Mouse (Mus musculus) thymus, postnatal 25 days (tissue): ENCODE data around the gene Cep44.
A peak's percentile ranks its signal among the peaks of the same experiment; 100 is the strongest.

Source experiments
- DNase-seq: peaks from one replicate; pipeline ENCODE4 v3.0.0; 2022

Gene Cep44

DNA sequence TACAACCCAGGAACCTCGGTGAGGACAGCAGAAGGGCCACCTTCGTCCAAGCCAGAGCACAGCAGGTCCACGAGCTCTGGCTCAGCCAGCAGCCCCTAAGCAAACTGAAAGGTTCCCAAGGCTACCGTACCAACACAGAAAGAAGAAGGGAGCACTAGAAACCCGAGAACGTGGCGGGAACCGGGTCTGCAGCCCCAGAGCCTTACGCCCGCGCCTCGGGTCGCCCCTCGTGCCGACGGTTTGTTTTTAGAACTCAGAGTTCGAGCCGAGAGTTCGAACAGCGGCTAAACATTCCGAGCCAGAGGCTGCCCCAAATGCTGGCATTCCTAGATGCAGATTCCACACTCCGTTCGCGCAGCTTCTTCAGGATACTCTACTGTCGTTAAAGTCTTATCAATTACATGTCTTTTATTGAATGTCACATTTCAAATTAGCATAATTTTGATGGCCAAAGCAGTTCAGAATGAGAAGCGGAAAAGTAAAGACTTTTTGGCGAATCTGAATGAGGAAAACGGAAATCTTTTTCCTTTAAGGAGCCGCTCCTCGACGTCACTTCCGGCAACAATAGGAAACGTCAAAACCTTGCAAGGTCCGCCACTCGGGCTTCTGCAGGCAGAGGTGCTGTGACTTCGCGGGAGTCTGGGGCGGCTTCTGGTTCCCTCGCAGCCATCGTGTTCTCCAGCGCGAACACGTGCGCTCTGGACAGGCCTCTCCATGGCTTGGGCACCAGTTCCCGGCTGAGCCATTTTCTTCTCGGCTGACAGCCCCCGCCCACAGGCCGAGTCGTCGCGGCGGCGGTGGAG is at the start of gene Cep44, which contains the start of gene Fbxo8:
Gene Cep44, minus strand, starts transcription at position 490 of the 803 bp plus-strand sequence.
Gene Fbxo8, plus strand, starts transcription at position 533 of the 803 bp plus-strand sequence.
- DNase-seq: peak; percentile 82

DNA sequence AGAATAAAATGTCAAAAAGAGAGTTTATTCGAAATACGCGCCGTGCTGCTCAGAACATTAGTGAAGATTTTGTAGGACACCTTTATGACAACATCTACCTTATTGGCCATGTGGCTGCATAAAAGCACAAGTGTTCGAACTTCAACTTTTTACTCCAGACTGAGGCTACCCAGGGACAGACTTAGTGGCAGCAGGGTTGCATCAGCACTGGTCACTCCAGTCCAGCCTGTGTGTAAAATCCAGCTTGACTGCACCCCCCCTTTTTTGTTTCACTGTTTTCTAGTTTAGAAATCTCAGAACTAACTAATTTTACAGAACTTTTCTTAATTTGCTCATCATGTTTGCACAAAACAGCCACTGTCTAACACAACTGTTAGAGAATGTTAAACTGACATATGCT is 40.7 kb upstream of the Cep44 start:
- DNase-seq: no peak

DNA sequence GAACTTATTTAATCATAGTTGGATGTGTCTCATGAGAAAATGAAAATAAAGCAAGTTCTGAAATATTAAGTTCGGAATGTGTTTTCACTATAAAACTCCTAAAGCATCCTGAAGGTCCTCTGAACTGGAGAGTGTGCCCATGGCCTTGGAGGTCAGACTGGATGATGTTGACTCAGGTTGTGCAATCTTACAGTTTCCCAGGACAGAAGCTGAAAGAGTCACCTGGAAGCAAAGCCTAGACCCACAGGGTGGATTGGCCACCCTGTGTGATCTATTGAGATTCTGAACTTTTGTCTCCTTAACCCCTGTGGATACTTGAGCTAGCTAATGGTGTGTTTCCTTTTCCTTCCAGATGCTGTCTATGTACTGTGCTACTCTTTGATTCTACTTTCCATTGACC is 40.2 kb upstream of the Cep44 start:
- no peak for DNase-seq

DNA sequence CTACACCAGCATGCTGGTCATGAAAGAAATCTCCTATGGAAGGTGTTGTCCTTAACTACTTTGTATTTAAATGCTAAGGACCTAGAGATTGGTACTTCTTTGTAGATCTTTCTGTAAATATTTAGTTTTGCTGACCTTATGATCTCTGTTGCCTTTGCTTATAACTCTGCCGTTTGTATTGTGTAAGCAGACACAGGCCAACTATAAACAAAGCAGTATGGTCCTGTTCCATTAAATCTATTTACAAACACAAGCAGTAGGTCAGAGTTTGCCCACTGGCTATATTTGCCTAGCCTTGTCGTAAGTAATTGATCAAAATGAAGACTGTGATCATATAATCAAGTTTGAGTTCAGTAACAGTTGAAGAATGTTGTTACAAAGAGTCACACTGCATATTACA is 38.2 kb upstream of the Cep44 start:
- no peak for DNase-seq

DNA sequence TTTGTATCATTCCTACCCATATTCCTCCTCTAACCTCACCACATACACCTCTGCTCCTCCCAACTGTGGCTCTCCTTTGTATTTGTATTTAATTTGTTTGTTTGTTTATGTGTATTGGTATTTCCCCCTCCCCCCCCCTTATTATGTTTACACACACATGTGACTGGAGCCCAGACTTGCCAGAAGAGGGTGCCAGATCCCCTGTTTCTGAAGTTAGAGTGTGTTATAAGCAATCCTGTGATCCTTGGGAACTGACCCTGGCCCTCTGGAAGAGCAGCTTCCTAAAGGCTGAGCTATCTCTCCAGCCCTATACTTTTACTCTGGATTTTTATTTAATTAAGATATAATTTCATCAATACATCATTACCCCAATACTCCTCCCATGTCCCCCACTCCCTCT is 32.0 kb upstream of the Cep44 start:
- DNase-seq: peak; percentile 15

DNA sequence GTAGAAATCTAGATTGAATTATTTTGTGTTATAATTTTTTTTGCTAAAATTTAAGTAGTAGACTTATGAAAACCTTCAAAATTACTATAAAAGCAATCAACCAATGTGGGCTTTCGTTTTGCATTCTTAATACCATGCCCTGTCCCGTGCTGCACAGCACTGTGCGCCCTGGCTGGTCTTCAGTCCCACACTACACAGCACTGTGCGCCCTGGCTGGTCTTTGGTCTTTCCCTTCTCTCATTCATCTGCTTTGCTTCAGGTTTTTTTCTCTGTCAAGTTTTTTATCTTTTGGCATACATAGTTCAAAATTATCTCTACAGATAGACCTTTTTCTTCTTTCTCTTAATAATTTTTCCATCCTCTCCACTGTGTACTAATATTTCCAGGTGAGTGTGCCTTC is 30.1 kb upstream of the Cep44 start:
- DNase-seq: no peak

DNA sequence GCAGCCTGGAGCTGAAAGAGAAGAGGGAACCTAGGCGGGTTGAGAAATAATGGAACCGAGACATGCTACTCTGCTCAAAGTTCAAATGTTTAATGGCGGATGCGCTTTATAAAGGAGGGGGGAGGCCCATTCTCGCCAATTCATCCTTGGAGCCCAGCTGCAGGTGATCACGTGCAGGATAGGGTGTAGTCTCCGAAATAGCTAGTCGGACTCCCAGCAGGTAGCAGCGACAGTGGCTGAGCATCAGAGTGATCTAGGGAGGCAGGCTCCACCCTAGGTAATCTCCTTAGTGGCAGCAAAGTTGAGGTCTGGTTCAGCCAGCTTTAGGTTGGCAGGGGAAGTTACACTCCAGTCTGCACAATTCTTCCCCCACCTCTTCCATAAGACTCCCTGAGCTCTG is 16.0 kb upstream of the Cep44 start:
- no peak for DNase-seq

DNA sequence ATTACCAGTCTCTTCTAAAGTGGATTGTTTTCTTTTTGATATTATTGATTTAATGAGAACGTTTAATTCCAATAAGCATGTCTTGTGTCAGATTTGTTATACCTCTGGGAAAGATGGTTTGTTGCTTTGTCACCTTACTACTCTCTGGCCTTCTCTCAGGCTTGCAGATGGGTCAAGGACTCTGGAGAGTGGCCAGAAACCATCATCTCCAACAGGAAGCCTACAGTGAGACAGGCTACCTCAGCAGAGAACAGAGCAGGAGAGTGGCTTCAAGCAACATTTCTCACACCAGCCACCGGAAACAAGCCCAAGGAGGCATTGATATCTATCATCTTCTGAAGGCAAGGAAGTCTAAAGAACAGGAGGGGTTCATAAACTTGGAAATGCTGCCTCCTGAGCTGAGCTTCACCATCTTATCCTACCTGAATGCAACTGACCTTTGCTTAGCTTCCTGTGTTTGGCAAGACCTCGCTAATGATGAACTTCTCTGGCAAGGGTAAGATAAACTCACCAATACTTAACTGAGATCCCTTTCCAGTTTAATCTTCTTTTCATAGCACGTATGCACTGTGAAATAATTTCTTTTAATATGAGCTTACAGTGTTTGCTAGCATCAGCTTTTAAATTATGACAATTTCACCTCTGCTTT is 13.7 kb upstream of the Cep44 start:
- DNase-seq: no peak

DNA sequence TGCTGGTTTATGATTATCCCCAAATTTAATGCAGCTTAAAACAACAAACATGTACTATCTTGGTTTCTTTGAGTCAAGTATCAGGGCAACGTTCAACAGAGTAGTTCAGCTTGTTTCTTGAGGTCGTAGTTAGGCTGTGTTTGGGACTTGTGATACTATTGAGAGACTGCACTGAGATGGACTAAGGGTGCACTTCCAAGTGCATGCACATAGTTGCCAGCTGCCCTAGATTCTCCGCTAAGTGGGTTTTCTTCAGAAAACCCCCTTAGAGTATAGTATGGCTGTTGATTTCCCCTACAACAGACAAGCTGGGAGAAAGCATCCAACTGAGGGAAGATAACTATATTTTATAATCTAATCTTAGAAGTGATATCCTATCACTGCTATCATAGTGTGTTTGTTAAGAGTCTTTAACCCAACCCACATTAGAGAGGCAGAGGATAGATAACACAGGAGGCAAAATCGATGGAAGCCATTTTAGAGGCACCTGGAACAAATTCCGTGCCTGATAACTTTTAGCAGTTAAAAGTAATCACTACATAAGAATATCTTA is 1.8 kb upstream of the Cep44 start:
- no peak for DNase-seq

DNA sequence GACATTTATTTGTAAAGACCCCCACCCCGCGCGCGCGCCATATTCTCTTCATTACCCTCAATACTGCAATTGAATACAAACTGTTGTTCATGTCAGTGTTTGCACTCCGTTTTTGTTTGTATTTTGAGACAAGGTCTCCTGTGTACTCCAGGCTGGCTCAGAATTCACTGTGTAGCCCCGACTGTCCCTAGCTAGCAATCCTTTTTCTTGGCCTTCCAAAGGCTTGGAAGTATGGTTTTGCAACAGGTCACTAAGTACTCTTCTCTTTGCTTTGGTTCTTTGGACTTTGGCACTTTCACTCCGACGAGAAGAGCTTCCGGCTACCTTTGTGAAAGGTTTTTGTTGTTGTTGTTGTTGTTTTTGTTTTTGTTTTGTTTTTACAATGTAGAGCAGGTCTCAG is 1.2 kb upstream of the Cep44 start:
- peak; percentile 5 for DNase-seq

DNA sequence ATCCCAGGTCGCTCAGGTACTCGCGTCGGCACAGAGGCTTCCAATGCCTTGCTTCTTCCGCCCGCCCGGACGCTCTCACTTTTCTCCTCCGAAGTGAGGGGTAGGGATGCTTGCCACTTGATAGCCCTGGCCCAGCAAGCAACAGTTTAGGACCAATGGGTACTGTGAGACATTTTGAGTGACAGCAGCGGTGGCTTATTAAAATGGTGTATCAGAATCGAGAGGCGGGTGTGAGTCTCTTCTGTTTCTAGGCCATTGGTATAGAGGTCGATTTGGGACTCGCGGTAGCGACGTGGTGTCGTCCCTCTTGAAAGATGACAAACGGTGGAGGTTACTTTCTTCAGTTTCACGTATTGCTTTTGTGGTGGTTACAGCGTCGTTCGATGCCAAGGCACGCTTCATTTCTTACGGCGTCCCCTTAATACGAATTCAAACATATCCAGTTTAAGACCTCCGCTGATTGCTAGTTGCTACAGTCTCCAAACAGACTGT is 560 bp upstream of the Cep44 start:
- DNase-seq: peak; percentile 88

DNA sequence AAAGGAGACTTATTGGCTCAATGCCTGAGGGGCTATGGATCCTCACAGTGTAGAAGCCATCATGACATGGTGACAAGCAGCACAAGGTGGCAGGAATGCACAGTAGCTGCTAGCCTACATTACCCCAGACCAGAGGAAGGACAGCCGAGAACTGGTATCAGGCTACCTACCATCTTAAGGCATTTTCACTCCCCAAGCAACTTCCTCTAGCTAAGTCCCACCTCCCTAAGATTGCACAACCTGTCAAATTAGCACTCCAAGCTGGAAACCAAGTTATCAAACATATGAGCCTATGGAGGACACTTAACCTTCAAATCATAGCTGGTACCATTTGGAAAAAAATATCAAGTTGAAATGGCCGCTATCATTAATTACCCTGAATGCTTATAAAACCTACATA is 3.0 kb downstream of the Cep44 start:
- DNase-seq: no peak

DNA sequence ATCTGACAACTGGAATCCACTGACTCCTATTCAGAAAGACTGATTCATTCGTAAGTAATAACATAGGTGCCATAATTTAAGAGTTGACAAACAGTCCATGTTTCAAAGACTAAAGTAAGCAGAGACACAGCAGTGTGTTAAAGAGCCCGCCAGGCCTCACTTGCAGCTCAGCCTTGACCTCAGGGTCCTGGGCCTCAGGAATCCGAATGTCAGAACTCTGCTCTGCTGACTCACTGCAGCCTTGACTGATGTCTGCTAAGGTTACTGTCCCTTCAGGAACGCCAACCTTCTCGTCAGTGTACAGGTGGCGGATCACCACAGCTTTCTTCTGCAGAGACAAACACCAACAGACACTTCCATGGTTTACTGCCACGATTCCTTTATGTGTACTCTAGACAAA is 10.1 kb downstream of the Cep44 start:
- no peak for DNase-seq

DNA sequence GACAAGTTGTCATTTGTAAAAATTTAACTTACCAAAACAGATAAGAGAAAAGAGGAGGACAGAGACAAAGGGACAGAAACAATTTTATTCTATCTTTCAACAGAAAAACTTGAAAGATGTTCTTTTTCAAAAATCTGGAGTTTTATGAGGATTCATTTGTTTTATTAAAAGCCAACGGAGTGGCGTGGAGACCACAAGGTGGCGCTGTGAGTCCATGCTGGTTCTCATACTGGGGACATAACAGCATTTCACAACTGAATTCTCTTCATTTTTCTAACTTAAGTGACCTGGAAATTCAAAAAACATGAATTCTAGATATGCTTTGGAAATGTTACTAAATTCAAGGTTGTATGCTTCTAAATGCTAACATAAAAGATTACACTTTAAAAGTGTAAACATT is 20.5 kb downstream of the Cep44 start:
- DNase-seq: peak; percentile 41

DNA sequence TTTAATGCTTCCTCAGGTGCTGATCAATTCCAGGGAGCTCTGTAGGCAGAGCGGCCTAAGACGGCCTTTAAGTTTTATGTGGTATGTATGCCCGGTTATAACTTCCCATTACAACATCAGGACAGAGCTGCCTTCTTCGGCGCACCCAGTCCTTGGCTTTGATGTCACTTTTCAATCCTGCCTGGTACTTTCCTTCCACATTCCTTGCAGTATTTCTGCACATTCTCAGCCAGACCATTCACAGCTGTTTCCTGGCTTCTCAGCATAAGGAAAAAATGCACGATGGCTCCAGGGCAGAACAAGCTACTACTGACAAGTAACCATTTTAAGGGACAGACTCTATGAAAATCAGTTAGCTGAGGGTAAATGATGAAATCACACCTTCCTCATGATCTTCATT is 22.0 kb downstream of the Cep44 start:
- DNase-seq: no peak

DNA sequence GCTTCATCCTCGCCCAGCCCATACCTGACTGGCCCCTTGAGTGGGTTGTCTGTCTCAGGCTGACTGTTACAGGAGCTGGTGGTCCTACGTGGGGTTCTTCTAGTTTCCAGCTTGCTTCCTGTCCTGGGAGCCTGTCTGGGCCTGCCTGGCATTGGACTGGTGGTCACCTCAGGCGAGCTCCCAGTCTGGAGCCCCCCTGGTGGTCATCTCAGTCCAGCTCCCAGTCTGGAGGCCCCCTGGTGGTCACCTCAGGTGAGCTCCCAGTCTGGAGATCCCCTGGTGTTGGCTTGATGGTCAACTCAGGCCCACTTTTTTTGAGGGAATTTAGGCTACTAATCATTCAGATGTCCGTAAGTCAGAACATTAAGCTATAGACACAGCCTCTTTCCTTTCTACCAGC is 29.8 kb downstream of the Cep44 start:
- DNase-seq: no peak

DNA sequence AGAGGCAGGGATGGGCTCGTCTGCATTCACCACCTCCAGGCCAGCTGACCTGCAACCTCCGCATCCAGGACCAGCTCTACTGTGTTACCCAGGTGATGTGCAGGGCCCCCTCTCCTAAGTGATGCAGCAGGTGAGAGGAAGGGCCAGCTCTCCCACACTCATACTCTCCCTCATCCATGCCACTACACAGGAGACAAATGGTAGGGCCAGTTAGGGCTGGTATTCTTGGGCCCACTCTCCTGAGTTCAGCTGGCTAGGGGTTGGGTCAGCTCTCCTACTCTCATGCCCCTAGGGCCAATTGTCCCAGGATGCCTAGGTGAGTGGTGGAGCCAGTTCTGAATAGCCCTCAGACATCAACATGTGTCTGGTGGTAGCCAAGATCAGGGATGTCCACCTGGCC is 30.6 kb downstream of the Cep44 start:
- no peak for DNase-seq

DNA sequence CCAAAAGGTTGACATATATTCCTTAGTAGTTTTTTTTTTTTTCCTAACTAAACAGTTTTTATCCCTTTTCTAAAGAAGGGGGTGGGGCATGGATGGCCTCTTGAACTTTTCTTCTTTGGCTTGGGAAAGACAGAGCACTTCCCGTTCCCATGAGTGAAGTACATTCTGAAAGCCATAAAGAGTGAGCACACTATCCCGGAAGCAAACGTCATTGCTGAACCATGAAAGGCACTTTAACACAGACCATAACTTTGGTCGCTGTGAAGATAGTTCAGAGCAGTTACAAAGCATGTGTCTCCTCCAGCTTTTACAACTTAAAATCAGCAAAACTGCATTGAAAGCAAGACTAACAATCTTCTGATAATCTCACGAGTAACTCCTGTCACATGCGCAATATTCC is 32.0 kb downstream of the Cep44 start:
- no peak for DNase-seq

DNA sequence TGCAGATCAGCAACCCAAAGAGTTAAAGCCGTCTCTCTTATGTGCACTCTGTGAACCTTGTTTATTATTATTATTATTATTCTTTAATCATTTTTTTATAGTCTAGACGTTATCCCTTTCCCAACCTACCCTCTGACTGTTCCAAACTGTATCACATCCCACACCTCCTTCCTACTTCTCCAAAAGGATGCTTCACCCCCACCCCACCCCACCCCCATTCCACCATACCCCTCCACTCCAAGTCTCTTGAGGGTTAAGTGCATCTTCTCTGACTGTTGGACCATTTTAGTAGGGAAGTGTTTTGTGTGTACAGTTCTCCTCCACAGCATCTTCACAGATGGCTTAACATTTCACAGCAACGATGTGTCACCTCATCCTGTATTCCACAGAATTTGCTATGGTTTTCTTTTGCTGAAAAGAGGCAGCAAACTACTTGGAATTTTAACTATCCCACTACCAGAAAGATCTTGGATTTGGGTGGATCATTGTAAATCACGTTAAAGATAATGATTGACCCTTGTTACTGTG is 41.8 kb downstream of the Cep44 start:
- DNase-seq: no peak

DNA sequence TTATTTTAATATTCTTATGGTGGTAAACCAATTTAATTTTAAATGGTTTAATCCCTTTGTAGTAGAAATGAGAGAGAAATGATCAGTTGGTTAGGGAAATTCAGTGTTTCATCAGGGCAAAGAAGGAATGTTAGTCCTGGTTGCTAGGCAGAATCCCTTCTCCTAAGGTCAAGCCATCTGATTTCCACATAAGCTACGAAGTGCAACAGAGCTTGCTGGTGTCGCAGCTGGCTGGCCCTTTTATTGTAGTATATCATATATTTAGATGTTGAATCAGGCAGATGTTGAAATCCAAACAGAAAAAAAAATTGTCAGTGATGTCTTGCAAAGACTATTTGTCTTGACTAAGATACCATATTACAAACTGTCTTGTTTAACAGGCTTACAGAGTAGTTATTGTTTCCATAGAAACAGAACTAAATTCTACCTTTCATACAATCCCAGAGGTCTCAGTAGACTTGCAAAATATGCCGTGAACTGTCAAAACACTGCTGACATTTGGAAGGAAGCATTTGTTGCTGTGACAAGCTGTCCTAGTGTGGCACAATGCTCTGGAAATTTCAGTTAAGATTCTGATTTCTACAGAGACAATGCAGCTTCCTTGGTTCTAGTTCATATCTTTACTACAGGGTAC is 42.4 kb downstream of the Cep44 start:
- DNase-seq: no peak

DNA sequence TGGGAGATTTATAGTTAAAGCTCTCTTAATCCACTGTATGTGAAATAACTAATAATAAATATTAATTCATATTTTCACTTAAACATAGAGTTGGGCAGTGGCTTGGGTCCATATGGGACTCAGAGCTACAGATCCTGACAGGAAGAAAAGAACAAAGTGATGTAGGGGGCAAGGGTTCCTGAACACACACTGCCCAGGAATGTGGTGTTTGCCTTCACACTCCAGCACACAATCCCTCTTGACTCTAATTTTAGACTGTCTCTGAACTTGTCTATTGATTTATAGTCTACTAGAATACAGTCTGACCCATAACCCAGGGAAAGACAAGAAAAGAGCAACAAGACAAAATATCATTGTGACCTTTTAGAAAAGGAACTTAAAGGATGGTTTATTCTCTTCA is 48.9 kb downstream of the Cep44 start:
- no peak for DNase-seq

DNA sequence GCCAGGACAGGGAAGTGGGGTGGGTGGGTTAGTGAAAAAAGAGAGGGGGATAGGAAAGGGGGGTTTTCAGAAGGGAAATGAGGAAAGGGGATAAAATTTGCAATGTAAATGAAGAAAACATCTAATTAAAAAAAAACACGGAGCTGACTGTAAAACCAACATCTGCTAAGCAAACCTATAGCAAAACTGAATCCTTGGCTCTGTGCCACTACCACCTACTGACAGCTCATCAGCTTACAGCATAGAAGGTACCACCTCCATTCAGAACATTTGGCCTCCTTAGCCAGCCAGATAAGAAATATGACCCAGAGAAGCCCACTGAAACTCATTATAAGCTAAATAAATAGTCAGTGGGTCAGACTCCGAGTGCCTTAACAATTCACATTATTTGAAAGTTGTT is 61.4 kb downstream of the Cep44 start:
- DNase-seq: no peak

DNA sequence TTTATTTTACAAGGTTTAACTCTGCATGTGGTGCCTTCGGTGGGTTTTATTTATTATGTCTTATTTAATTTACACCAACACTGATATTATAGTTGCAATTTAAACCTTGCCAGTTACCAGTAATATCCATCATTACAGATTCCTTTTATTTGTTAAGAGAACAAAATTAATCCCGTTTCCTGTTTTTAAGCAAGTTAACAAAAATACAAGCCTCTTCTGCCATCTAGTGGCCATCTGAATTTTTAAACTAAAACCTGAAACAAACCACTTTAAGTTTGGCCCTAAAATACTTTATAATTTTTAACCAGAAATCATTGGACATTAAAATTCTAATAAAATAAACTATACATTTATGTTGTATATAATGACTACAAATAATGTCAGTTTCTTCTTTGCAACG is 64.8 kb downstream of the Cep44 start:
- no peak for DNase-seq
